Mouse (Mus musculus): ENCODE data around the gene Rint1. TPM values are rescaled to one million over a fixed set of nuclear protein-coding genes. Genes with fewer than 3 reads are reported as not detected.

Rint1 gene
- polyA plus RNA-seq, 1 experiment from 2014 or later, result 33.5 TPM

DNA sequence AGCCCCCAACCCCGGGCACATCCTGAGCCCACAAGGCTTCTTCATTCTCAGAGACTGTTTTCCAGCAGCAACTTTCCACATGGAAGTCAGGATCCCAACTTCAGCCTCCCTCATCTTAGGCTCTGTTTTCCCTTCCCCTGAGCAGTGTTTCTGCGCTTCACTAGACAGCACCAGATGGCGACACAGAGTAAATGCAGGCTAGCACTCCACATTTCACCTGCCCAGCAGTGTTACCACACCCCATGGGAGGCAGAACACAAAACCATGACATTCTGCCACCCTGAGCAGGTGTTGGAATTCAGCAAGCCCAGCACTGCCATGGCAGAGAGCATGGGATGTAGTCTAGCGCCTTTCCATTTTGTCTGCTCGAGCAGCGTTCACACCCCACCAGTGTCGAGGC, 71.1 kb downstream of the Rint1 start:
- WGBS, result 82% methylated on average over 7 of the region's 7 CpGs
- peaks cover 64% of the 10 kb centered on the region for H3K36me3 ChIP-seq
- H3K9me3 ChIP-seq, result no peaks in the 10 kb centered on the region
- no peaks in the 10 kb centered on the region for H3K27me3 ChIP-seq
- no peaks in the 10 kb centered on the region for H3K4me1 ChIP-seq (replicated peaks)
- no peak for ATAC-seq (ENCODE audit: low FRiP score)
- no peak overlapping the region for H3K27ac ChIP-seq
- H3K9ac ChIP-seq, result no peak overlapping the region
- H3K4me2 ChIP-seq, result no peak overlapping the region
- no peak overlapping the region for H3K4me3 ChIP-seq

DNA sequence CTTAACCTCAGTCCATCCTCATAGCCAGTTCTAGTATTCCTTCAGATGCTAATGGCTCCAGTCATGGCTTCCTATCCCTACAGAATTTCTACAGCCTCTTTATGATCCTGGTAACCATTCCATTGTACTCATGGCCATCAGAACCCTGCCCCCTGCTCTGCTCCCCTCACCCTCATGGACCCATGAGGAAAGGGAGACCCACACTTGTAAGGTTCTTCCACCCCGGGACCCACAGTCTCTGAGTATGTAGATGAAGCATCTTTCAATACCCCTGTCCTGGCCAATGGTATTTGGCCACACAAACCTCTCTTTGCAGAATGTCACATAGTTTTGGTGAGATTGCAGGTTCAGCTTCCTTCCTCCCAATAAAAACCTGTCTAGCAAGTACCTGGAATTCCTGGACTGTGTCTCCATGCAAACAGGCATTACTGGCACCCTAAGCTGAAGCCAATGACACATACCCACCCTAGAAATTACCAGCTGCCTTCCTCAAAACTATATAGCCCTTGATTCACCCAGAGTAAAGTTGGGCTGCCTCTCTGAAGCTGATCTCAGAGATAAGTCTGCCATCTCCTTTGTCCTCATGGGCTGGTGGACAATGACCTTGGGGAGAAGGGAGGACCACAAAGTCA, 71.7 kb downstream of the Rint1 start:
- no peak overlapping the region for H3K4me3 ChIP-seq
- no peaks in the 10 kb centered on the region for H3K9me3 ChIP-seq
- no peak overlapping the region for H3K9ac ChIP-seq
- ATAC-seq (ENCODE audit: low FRiP score), result no peak
- no peaks in the 10 kb centered on the region for H3K4me1 ChIP-seq (replicated peaks)
- peaks cover 58% of the 10 kb centered on the region for H3K36me3 ChIP-seq
- H3K4me2 ChIP-seq, result no peak overlapping the region
- H3K27ac ChIP-seq, result no peak overlapping the region
- WGBS, result 97% methylated on average over 1 of the region's 1 CpGs
- H3K27me3 ChIP-seq, result no peaks in the 10 kb centered on the region

GRCm38 (mm10) chr5:23859896-23860295, 72.4 kb downstream of the Rint1 start:
- no peaks in the 10 kb centered on the region for H3K27me3 ChIP-seq
- peaks cover 52% of the 10 kb centered on the region for H3K36me3 ChIP-seq
- ATAC-seq (ENCODE audit: low FRiP score), result no peak
- no peaks in the 10 kb centered on the region for H3K9me3 ChIP-seq
- no peaks in the 10 kb centered on the region for H3K4me1 ChIP-seq (replicated peaks)
- H3K9ac ChIP-seq, result no peak overlapping the region
- H3K4me2 ChIP-seq, result no peak overlapping the region
- WGBS, result 63% methylated on average over 5 of the region's 5 CpGs
- H3K27ac ChIP-seq, result no peak overlapping the region
- no peak overlapping the region for H3K4me3 ChIP-seq

- Histone ChIP-seq H3K27ac (no peak overlapping the region), H3K27me3 (no peaks in the 10 kb centered on the region), H3K4me2 (no peak overlapping the region), H3K9me3 (no peaks in the 10 kb centered on the region), H3K4me1 (replicated peaks) (no peaks in the 10 kb centered on the region), H3K9ac (no peak overlapping the region), H3K36me3 (peaks cover 33% of the 10 kb centered on the region), H3K4me3 (no peak overlapping the region)
- 97% methylated on average over 9 of the region's 9 CpGs for WGBS
- ATAC-seq (ENCODE audit: low FRiP score), result no peak
Measured at GRCm38 (mm10) chr5:23861721-23862120, 74.2 kb downstream of the Rint1 start.

DNA sequence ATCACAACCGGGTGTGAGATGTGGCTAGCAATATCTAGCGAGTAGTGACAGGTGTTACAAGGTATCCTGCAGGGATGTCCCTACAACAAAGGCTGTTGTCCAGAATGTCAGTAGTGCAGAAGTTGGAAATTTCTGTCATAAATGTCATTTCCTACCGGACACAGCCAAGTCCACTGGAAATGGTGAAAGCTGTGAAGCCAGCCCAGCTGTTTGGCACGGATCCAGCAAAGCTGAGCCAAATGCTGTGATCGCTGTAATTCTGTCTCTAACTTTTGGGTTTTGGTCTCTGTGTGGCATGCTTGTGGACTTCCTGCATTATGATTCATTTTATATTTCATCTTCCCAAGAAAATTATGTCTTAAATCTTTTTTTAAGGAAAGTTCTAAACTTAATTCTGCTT, 74.8 kb downstream of the Rint1 start:
- no peak for ATAC-seq (ENCODE audit: low FRiP score)
- H3K4me1 ChIP-seq (replicated peaks), result no peaks in the 10 kb centered on the region
- H3K27ac ChIP-seq, result no peak overlapping the region
- H3K9me3 ChIP-seq, result no peaks in the 10 kb centered on the region
- H3K4me3 ChIP-seq, result no peak overlapping the region
- 84% methylated on average over 5 of the region's 5 CpGs for WGBS
- no peak overlapping the region for H3K9ac ChIP-seq
- H3K27me3 ChIP-seq, result no peaks in the 10 kb centered on the region
- H3K36me3 ChIP-seq, result peaks cover 28% of the 10 kb centered on the region
- H3K4me2 ChIP-seq, result no peak overlapping the region

DNA sequence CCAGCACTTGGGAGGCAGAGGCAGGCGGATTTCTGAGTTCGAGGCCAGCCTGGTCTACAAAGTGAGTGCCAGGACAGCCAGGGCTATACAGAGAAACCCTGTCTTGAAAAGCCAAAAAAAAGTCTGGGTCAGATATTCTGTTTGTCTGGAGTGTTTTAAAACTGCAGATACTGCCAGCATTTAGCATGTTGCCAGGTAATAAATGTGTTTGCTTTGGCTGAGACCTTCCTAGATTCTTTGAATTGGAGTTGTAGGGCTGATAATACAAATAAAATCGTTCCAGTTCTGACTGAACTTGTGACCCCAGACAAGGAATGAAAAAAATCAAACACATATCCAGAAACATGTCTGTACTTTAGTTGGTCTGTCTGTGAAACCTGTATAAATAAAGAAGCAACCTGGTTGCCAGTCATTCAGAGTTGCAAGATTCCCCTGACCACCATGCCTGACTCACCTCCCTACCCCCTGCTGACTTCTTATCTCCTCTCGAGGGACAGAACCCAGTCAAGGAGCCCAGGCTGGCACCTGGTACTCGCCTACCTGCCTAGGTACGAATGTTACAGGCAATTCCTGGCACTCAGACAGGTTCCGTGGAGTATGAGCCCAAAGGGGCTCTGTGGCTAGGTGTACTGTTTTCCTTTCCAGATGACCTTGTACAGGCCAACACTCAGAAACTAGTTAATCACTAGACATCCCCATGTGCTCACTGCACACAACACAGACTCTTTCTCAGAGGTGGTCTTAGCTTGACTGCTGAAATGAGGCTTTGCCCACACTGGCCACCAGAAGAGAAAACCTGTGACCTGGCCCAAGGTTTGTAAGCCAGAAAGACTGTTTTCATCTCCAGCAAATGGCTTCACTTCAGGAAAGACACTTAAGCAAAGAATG, 75.9 kb downstream of the Rint1 start:
- Histone ChIP-seq H3K36me3 (peaks cover 17% of the 10 kb centered on the region), H3K27me3 (no peaks in the 10 kb centered on the region), H3K9me3 (no peaks in the 10 kb centered on the region), H3K27ac (no peak overlapping the region), H3K4me2 (no peak overlapping the region), H3K9ac (no peak overlapping the region), H3K4me3 (no peak overlapping the region), H3K4me1 (replicated peaks) (no peaks in the 10 kb centered on the region)
- 91% methylated on average over 7 of the region's 7 CpGs for WGBS
- ATAC-seq (ENCODE audit: low FRiP score), result no peak

- Histone ChIP-seq H3K27me3 (no peaks in the 10 kb centered on the region), H3K27ac (no peak overlapping the region), H3K4me1 (replicated peaks) (no peaks in the 10 kb centered on the region), H3K9me3 (no peaks in the 10 kb centered on the region), H3K4me3 (no peak overlapping the region), H3K4me2 (no peak overlapping the region), H3K36me3 (peaks cover 14% of the 10 kb centered on the region), H3K9ac (no peak overlapping the region)
- WGBS, result 90% methylated on average over 13 of the region's 13 CpGs
- no peak for ATAC-seq (ENCODE audit: low FRiP score)
Measured at GRCm38 (mm10) chr5:23864054-23864965, 76.8 kb downstream of the Rint1 start.

DNA sequence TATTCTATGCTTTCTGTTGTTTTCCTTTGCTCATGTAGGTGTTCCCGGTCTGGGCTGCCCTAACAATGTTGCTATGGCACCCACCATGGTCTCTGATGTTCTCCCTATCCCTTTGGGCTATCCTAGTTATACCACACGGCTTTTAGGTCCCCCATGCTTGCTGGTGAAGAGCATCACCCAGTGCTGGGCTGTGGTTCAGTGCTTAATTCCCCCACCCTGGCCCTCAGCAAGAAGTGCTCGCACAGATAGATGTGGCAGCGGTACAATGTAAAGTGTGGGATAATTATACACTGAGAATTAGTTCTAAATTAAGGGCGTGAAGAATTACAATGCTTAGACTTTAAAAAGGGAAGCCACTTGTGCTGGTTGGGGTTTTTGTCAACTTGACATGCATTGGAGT, 78.4 kb downstream of the Rint1 start:
- Histone ChIP-seq H3K9me3 (no peaks in the 10 kb centered on the region), H3K4me3 (no peak overlapping the region), H3K27me3 (no peaks in the 10 kb centered on the region), H3K27ac (no peak overlapping the region), H3K4me2 (no peak overlapping the region), H3K36me3 (no peaks in the 10 kb centered on the region), H3K9ac (no peak overlapping the region), H3K4me1 (replicated peaks) (no peaks in the 10 kb centered on the region)
- 77% methylated on average over 5 of the region's 5 CpGs for WGBS
- no peak for ATAC-seq (ENCODE audit: low FRiP score)

Other genes starting within 250 kb of the Rint1 start
- 101 and 105 TPM in 2 replicates for gene Srpk2, start 103.1 kb upstream of the Rint1 start, polyA plus RNA-seq (2015; fragmentation: Nextera tagmentation; extraction: Ambion mirVana)
- gene Pus7, start 4.0 kb upstream of the Rint1 start, polyA plus RNA-seq (2015; fragmentation: Nextera tagmentation; extraction: Ambion mirVana), result 15.8 and 16.2 TPM in 2 replicates
- gene Tomm7, start 56.5 kb downstream of the Rint1 start, polyA plus RNA-seq (2015; fragmentation: Nextera tagmentation; extraction: Ambion mirVana), result 98.1 and 110 TPM in 2 replicates
- gene Fam126a, start 243.0 kb downstream of the Rint1 start, polyA plus RNA-seq (2015; fragmentation: Nextera tagmentation; extraction: Ambion mirVana), result 33.9 and 36.4 TPM in 2 replicates